Mouse (Mus musculus): ENCODE results near the gene Dync1i1.
A peak's percentile ranks its signal among the peaks of the same experiment; 100 is the strongest.

The Dync1i1 gene

GRCm38 (mm10) chr6:5775461-5775860 is 50.0 kb downstream of the Dync1i1 start:
- DNase-seq (ENCODE audit: low spot score), result no peak

GRCm38 (mm10) chr6:5781752-5782151 is 56.3 kb downstream of the Dync1i1 start:
- DNase-seq (ENCODE audit: low spot score), result no peak

GRCm38 (mm10) chr6:5783830-5784229 is 58.4 kb downstream of the Dync1i1 start:
- DNase-seq (ENCODE audit: low spot score), result no peak

- no peak for DNase-seq (ENCODE audit: low spot score)
Measured at GRCm38 (mm10) chr6:5790607-5791006, 65.2 kb downstream of the Dync1i1 start.

GRCm38 (mm10) chr6:5794106-5794753 is 68.8 kb downstream of the Dync1i1 start:
- DNase-seq (ENCODE audit: low spot score), result no peak

GRCm38 (mm10) chr6:5795314-5795713 is 69.9 kb downstream of the Dync1i1 start:
- DNase-seq (ENCODE audit: low spot score), result no peak

GRCm38 (mm10) chr6:5802124-5802839 is 76.8 kb downstream of the Dync1i1 start:
- DNase-seq (ENCODE audit: low spot score), result peak; percentile 67

- no peak for DNase-seq (ENCODE audit: low spot score)
Measured at GRCm38 (mm10) chr6:5802840-5803491, 77.5 kb downstream of the Dync1i1 start.

- no peak for DNase-seq (ENCODE audit: low spot score)
Measured at GRCm38 (mm10) chr6:5808008-5808421, 82.6 kb downstream of the Dync1i1 start.

GRCm38 (mm10) chr6:5812076-5812475 is 86.6 kb downstream of the Dync1i1 start:
- DNase-seq (ENCODE audit: low spot score), result no peak

- no peak for DNase-seq (ENCODE audit: low spot score)
Measured at GRCm38 (mm10) chr6:5819674-5820073, 94.2 kb downstream of the Dync1i1 start.

GRCm38 (mm10) chr6:5825461-5825860 is 100.0 kb downstream of the Dync1i1 start:
- no peak for DNase-seq (ENCODE audit: low spot score)

- DNase-seq (ENCODE audit: low spot score), result no peak
Measured at GRCm38 (mm10) chr6:5827064-5827463, 101.6 kb downstream of the Dync1i1 start.

GRCm38 (mm10) chr6:5828409-5828974 is 103.1 kb downstream of the Dync1i1 start:
- no peak for DNase-seq (ENCODE audit: low spot score)

GRCm38 (mm10) chr6:5829148-5829547 is 103.7 kb downstream of the Dync1i1 start:
- DNase-seq (ENCODE audit: low spot score), result no peak

- DNase-seq (ENCODE audit: low spot score), result no peak
Measured at GRCm38 (mm10) chr6:5830717-5831116, 105.3 kb downstream of the Dync1i1 start.

- no peak for DNase-seq (ENCODE audit: low spot score)
Measured at GRCm38 (mm10) chr6:5831233-5831632, 105.8 kb downstream of the Dync1i1 start.

- DNase-seq (ENCODE audit: low spot score), result no peak
Measured at GRCm38 (mm10) chr6:5832838-5833237, 107.4 kb downstream of the Dync1i1 start.

- DNase-seq (ENCODE audit: low spot score), result no peak
Measured at GRCm38 (mm10) chr6:5842466-5842865, 117.0 kb downstream of the Dync1i1 start.

- no peak for DNase-seq (ENCODE audit: low spot score)
Measured at GRCm38 (mm10) chr6:5846154-5846553, 120.7 kb downstream of the Dync1i1 start.

- no peak for DNase-seq (ENCODE audit: low spot score)
Measured at GRCm38 (mm10) chr6:5854048-5854836, 128.8 kb downstream of the Dync1i1 start.

- no peak for DNase-seq (ENCODE audit: low spot score)
Measured at GRCm38 (mm10) chr6:5855526-5855925, 130.1 kb downstream of the Dync1i1 start.

All from layer of hippocampus, adult 9-10 months (tissue).